Mouse (Mus musculus): Measurements from ENCODE around the gene Spred2. TPM values are rescaled to one million over a fixed set of nuclear protein-coding genes. Genes with fewer than 3 reads are reported as not detected.

Spred2 gene
- total RNA-seq, 2 experiments from 2014 or later = 5.4 to 23.6 TPM

DNA sequence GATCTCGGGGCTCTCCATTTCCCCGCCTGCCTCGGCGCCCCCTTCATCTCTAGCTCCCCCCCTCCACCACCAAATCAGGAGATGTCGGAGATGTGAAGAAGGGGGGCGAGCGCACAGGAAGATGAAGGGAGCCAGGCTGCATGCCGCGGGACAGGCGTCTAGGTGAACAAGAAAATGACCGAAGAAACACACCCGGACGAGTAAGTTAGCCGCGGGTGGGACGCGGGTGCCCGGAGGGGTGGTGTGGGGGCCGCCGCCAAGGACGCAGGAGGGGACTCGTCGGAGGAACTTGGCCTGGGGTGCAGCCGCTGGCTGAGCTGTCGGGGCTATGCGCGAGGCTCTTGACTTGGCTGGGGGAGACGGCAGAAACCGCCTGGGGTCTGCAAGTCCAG is 578 bp downstream of the Spred2 start:
- ATAC-seq (replicated peaks; ENCODE audit: low FRiP score, low TSS enrichment, poor library complexity, severe bottlenecking) = 0 out of 2 replicates have a peak, but pooled peaks have one; percentile 0

DNA sequence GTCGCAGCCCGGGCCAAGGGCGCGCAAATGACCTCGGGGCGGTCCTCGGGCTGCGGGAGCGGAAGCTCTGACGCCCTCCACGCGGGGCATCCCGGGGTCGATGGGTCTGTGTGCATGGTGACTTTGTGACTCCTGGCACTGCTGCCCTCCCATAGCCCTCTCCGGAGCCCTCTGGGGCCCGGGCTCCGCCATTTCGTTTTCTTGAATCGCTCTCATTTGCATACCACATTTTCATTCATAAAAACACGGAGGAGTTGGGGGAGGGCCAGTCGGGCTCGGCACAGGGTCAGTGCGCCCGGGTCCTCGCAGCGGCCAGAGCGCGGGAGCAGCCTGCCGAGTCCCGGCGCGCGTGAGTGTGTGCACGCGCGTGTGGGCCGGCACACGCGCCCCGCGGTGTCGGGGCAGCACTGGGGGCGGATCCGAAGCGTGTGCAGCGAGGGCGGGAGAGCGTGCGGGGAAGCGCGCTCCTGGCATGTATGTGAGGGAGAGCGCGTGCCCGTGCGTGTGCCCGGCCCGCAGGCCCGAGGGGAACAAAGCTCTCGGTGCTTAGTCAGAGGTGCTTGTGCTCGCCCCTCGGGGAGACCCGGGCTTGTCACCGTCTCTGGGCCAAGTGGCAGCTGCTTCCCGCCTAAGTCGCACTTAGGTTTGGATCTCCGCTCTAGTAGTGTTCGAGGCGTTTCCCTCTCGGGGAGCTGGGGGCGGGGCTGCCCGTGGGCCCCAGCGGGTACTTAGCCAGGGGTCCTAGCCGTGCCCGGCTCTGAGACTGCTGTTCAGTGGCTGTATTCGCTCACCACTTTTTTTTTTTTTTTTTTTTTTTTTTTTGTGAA is 1.2 kb downstream of the Spred2 start:
- peak; percentile 40 for ATAC-seq (replicated peaks; ENCODE audit: low FRiP score, low TSS enrichment, poor library complexity, severe bottlenecking)

DNA sequence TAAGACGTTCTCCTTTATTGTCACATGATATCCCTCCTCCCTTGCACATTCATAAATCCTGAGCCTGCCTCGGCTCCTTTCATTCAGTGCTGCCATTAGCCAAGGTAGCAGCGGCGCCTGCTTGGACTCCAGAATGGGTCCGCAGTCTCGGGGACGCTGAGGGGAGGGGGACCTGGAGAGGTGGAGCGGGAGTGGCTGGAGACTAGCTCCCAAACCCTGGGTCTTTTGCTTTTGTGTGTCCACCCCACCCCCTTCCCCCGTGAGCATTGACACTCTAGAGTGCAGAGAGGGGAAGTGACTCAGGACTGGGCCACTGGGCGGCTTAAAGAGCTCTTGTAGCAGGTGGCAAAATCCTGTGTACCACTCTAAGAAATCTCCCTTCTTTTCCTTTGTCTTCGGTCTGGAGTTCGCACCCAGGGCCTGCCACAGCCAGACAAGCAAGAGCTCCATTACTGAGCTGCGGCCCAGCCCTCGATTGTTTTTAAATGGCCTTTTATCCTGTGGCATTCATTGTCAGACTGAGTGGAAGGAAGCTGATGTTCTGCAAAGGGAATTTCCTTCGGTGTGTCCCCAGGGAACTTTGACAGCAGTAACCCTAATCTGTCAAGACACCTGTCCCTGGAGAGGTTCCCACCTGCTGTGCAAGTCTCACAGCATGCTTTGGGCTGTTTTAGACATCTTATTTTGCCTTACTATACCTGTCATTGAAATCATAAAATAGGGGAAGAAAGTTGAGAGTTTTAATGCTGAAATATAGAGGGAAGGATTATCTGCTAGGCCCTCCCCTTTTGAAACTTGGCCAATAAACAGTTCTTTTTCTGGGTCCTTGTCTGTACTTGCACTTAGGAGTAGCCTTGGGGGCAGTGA is 2.0 kb downstream of the Spred2 start:
- ATAC-seq (replicated peaks; ENCODE audit: low FRiP score, low TSS enrichment, poor library complexity, severe bottlenecking) = peak; percentile 28

DNA sequence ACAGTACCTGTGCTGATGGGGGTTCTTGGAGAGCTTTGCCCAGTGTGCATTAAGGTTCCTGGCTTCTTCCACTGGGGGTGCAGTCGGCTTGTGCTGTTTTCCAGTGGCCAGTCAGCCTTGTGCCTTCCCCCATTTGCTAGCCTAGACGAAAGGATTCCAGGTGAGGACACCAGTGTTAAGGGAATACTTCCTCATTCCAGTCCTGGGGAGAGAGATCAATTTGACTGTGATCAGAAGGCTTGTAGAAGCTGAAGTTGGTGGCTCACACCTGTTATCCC is 2.6 kb downstream of the Spred2 start:
- no peak for ATAC-seq (replicated peaks; ENCODE audit: low FRiP score, low TSS enrichment, poor library complexity, severe bottlenecking)

DNA sequence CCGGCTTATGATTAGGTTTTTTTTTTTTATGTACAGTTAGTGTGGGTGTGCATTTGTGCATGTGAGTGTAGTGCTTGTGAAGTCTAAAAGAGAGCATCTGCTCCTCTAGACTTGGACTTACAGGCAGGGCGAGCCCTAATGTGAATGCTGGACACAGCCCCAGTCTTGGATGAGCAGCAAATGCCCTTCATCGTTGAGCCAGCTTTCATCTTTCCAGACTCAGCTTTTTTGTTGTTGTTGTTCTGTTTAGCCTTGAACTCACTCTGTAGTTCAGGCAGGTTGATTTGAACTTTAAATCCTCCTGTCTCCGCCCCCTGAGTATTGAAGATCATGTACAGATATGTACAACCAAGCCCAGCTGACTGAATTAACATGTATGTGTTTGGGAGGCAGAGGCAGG is 4.5 kb downstream of the Spred2 start:
- ATAC-seq (replicated peaks; ENCODE audit: low FRiP score, low TSS enrichment, poor library complexity, severe bottlenecking) = no peak

DNA sequence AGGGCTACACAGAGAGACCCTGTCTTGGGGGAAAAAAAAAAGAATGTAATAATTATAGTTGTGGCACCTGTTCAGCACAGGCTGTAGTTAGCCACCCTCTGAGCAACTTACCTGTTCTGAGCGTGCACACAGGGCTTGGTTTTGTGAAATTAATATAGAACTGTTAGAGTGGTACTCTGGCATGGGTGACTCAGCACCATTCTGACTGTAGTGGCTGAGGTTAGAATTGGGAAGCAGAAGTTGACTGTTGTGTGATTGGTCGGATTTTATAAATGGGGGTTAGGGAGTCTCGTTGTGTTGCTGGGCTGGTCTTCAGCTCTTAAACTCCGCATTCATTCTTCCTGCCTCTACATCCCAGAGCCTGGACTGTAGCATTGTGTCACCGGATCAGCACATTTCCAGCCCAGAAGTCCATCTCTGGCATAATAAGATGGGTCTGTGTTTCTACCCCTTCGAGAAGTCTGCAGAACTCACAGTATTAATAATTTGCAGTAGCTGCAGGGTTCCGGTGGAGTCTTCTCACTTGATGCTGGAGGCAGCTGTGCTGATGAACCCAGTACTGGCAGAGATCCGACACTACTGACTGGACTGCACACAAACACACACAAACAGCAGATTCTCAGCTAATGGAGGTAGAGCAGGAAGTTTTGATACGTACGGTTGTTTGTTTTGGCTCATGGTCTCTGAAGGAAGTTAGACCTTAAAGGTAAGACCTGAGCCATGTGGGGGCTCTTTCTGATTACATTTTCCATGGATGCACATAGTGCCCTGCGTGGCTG is 5.1 kb downstream of the Spred2 start:
- no peak for ATAC-seq (replicated peaks; ENCODE audit: low FRiP score, low TSS enrichment, poor library complexity, severe bottlenecking)

DNA sequence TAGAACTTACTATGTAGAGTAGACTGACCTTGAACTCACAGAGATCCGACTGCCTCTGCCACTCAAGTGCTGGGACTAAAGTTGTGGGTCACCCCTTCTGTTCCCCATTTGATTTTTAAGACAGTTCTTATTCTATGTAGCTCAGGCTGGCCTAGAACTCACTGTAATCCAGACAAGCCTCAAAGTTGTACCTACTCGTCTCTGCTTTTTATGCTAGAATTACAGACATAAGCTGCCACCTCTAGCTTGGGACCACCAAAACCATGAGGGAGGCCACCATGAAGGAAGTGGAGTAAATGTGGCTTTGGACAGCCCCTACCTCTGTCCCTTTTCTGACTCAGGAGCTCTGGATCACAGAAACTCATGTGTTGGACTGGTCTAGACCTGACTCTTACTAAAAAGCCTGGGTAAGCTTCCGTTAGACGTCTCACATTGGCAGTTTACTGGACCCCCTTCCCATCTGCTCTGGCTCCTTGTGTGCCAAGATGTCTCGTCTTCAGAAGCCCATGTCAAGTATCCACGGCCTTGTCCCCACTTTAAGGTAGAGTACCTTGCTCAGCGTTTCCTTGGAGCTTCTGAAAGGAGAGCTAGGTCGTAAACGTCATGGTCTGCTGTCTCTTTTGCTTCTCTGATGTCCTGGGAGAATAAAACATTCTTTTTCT is 7.5 kb downstream of the Spred2 start:
- ATAC-seq (replicated peaks; ENCODE audit: low FRiP score, low TSS enrichment, poor library complexity, severe bottlenecking) = no peak

DNA sequence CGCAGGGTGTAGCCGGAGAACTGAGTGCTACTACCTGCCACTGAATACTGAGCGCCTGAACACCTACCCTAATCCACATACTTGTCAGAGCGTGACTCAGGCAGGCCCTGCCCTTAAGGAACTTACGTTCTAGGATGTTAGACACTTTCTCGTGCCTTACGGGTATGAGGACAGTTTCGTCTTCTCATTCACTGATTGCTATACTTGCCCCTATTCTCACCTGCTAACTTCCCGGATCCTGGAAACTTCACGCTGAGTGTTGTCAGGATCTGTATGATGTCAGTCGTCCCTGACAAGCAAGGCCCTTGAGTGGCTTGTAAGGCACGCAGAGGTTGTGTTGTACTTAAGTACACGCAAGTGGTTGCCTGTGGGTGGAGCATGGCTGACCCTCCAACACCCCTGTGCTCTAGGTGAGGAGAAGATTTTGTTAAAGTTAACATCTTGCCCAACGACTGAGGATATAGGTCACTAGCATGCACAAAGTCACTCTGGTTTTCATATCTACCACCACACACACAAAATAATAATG is 8.9 kb downstream of the Spred2 start:
- no peak for ATAC-seq (replicated peaks; ENCODE audit: low FRiP score, low TSS enrichment, poor library complexity, severe bottlenecking)

DNA sequence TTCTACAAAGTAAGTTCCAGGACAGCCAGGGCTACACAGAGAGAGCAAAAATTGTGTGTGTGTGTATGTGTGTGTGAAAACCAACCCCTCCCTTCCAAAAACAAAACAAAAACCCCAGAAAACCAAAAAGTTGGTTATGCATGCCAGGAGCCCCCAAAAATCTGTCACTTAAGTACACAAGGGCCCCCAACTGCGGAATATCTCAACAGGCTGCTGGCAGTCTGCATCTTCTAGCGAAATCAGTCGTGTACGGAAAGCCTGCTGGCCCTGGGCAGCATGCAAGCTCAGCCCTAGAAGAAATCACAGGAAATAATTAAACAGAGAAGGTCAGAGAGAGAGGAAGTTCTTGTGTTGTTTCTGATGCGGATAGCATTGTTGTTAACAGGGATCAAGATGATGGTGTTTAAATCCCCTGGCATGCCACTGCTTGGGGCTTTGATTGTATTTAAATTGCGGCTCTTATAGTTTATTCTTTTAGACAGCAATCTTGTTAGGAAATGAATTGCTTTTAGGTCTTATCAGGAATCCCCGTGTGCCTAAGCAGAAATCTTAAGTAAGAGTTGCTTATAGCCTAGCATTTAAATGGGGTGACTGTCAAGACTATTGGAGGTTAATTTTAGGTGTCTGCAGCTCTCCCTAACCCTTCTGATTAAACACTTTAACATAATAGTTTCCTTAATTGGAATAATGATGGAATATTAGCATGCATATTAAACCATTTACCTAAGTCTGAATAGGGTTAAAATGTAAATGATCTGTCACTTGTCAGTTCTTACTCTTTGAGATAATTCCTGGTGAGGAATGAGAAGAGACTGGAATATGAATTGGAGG is 11.6 kb downstream of the Spred2 start:
- ATAC-seq (replicated peaks; ENCODE audit: low FRiP score, low TSS enrichment, poor library complexity, severe bottlenecking) = no peak

DNA sequence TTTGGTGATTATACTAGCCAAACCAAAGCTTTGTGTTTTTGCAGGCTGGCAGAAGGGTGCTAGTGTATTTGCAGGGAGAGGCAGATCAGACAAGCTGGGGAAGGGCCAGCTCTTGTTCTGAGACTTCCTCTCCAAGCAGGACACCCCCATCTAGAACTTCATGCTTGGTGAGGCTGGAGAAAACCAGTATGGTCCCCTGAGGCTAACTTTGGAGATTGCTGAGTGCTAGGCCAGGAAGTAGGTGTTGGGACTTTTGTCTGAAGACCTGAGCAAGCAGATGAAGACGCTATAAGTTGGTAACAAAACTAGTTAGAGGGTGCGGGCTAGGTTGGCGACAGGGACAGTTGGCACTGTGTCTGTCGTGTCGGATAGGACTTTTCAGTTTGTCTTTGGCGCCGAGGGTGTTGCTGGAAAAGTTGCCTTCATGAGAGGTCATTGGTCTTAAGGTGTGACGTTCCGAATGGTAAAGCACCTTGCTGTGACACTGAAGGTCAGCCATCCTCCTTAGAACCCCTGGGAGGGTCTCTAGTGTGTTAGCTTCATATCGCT is 14.4 kb downstream of the Spred2 start:
- no peak for ATAC-seq (replicated peaks; ENCODE audit: low FRiP score, low TSS enrichment, poor library complexity, severe bottlenecking)

DNA sequence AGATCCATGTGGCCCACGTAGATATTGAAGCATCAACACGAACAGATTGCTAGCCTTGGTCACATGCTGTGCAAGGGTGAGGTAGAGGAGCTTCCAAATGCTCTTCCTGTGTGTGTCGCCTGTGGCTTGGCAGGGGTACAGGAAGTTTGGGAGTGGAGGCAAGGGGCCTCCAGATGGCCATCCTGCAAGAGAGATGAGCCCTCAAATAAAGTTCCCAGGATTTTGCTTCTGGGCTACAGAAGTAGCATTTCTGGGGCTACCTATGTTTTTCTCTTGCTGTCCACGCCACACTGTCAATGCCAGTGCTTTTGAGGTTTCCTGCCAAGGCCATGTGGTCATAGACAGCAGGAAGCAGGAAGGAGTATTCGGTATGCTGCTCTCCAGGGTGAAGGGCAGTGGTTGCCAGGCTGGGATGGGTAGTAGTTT is 15.1 kb downstream of the Spred2 start:
- peak; percentile 75 for ATAC-seq (replicated peaks; ENCODE audit: low FRiP score, low TSS enrichment, poor library complexity, severe bottlenecking)

DNA sequence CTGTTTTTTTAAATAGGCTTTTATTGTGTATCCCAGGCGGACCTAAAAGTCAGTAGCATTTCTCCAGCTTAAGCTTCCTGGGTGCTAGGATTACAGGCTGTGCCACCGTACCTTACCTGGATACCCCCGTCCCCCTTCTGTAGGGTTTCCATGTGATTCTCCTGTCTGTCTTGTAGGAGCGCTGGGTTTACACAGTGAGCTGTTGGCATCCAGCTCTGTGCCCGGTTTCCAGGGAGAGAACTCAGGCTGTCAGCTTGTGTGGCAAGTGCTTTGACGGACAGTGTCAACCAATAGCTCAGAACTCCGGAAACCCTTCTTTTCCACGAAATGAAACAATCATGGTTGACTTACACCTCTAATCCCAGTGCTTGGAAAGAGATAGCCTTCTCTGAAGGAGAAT is 15.7 kb downstream of the Spred2 start:
- no peak for ATAC-seq (replicated peaks; ENCODE audit: low FRiP score, low TSS enrichment, poor library complexity, severe bottlenecking)

DNA sequence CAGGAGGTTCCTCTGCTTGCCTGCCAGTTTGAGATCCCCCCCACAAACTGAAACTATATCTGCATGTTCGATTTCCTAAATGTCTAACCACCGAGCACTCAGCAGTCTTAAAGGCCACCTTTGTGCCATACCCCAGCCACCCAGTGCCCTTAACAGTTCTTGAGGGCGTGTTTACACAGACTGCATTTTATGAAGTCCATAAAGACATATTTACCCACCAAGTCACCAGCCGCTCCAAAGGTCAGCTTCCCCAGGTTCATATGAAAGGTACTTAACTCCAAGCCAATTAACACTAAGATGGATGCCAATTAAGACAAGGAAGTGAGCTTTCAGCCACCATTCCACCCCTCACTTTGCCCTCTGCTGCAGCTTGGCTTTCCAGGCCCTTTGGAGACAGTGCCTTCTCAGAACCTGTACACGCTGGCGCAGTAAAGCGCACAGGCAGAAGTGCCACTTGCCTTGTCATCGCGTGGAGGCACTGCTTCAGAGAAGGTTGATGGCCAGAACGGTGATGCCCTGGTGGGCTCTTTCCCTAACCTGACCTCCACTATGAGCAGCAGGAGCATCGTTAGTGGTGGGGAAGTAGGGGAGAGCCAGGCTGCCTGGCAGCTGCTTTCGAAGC is 17.1 kb downstream of the Spred2 start:
- no peak for ATAC-seq (replicated peaks; ENCODE audit: low FRiP score, low TSS enrichment, poor library complexity, severe bottlenecking)

DNA sequence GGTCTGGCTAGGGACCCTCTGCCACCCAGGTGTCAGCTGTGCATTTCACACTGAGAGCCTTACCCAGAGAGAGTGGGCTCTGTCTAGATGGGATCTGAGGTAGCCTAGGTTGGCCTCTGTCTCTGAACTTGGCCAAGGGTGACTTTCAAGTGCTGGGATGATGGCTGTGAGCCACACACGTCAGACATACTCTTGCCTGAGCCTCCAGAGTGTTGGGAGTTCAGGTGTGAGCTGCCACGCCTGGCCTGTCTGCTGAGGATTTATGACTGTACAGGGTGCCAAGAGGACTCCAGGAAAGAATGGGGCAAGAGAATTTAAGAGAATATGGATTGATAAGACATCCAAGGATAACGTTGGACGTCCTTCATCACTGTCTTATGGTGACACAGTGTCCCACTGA is 17.8 kb downstream of the Spred2 start:
- no peak for ATAC-seq (replicated peaks; ENCODE audit: low FRiP score, low TSS enrichment, poor library complexity, severe bottlenecking)

DNA sequence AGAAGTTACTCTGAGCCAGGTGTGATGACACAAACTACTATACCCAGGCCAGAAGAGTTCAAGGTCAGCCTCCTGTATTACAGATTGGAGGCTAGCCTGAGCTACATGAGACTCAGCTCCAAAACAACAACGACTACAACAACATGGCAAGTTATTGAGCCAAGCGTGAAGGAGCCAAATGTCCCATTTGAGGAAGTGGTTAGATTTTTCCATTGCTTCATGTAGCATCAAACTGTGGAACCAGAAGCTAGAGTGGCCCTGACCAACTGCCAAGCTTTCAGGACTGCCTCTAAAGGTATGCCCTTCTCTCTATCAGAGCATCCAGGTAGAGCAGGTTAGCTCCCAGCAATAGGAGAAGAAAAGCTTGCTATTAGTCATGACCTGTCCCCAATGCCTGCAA is 19.6 kb downstream of the Spred2 start:
- ATAC-seq (replicated peaks; ENCODE audit: low FRiP score, low TSS enrichment, poor library complexity, severe bottlenecking) = no peak

DNA sequence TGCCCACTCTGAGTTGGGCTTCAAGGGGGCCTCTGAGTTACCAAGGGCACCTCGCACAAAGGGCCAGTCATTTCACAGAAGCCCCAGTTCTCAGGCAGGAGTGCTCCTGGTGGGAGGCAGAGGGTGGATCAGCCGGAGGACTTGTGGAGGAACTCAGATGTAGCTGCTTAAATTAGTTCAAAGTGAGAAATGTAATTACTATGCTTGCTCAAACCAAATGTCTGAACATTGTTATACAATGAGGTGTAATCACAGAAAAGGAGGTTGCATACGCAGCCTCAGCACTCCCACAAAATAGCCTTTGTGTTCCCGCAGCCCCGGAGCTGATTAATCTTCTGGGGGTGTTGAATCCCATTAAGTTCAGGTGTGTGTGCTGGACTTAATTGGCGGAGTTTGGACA is 20.5 kb downstream of the Spred2 start:
- ATAC-seq (replicated peaks; ENCODE audit: low FRiP score, low TSS enrichment, poor library complexity, severe bottlenecking) = no peak

DNA sequence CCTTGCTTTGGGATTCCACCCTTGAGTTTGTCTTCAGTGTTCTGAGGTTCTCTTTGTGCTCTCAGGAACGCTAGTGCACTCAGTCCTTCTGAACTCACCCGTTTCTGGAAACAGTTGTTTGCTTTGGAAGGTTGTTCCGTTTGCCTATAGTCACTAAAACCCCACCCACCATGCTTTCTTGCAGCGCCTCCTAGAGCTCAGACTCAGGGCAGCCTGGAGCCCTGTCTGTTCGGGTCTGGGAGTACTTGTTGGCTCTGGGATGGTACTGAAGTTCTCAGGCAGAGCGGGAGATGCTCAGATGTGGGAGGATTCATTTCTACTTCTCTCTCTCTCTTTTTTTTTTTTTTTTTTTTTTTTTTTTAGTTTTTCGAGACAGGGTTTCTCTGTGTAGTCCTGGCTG is 22.5 kb downstream of the Spred2 start:
- no peak for ATAC-seq (replicated peaks; ENCODE audit: low FRiP score, low TSS enrichment, poor library complexity, severe bottlenecking)

DNA sequence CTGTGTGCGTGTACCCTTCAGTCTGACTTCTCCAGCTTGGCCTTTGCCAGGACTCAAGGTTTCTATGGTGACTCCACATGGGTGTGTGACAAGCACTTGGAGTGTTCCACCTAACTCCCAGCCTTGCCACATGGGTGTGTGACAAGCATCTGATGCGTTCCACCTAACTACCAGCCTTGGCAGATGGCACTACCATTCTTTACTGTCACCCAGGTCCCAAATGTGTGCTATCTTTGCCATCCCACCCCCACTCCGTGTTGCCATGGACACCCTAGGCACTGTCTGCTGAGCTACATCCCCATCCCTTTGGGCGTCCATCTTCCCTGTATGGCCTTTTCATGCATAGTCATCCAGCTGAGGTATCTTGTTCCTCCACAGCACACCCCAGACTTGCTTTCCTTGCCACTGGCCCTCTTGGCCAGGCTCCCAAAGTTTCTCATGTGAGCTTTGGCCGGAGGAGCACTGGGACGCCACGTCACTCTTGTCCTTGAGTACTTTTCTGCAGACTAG is 23.5 kb downstream of the Spred2 start:
- ATAC-seq (replicated peaks; ENCODE audit: low FRiP score, low TSS enrichment, poor library complexity, severe bottlenecking) = 0 out of 2 replicates have a peak, but pooled peaks have one; percentile 23
